Mouse (Mus musculus) lung, postnatal 0 days (tissue): ENCODE measurements at regions not wholly inside any gene's neighbourhood (a gene's known extent, or its start where the extent isn't known, plus 50 kb on each side); places are given as distances from the start of the nearest gene placed in this dataset.

Experiments
- CTCF ChIP-seq: IDR thresholded peaks from 2 replicates; pipeline ENCODE4 v1.5.1; 2016; ENCODE audit warnings: antibody characterized with exemption, mild to moderate bottlenecking
- EP300 ChIP-seq: IDR thresholded peaks from 2 replicates; pipeline ENCODE4 v1.6.1; 2016; ENCODE audit warnings: antibody characterized with exemption, mild to moderate bottlenecking, control low read depth

DNA sequence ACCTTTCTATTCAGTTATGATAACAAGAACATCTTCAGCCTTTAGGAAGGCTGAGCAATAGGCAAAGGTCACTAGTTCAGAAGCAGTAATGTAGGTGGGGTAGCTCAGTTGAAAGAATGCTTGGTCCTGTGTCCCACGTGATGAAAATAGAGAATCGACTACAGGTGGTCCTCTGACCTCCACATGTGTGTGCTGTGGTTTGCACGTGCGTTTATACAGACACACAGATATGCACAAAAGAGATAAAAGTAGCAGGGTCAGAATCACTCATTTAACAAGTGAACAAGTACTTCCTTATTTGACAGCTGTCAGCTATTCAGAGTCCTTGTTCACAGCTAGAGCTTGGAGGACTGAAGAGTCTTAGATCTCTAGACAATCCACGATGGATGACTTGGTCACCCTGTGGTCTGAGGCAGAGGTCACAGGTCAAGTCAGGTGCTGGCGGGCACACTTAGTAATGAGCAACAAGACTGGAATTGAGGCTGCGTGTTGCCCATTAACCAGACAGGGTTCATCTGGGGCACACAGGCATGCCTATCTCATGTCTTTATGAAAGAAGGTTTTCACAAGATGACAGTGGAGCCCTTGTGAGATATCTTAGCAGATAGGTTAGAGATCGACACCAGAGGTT, 375.8 kb upstream of the Cdh6 start:
- TF ChIP-seq EP300 (no peak), CTCF (no peak)
